Mouse (Mus musculus): ENCODE measurements at regions not wholly inside any gene's neighbourhood (a gene's known extent, or its start where the extent isn't known, plus 50 kb on each side); places are given as distances from the start of the nearest gene placed in this dataset.

DNA sequence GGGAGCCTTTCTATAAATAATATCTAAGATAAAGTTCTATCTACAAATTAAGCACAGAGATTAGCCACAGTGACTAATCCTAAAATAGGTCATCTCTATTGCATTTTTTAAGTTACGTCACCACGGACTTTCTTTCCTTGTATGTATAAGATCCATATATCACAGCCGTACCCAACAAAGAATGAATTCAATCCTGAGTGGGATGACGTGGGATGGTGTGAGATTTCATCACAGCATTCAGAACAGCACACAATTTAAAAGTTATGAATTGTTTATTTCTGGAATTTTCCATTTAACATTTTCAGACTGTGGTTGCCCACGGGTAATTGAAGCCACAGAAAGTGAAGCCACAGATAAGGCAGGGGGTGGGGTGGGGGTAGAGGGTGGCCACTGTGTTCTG is 129.0 kb upstream of the Dynlrb2 start:
- no peak for DNase-seq

DNA sequence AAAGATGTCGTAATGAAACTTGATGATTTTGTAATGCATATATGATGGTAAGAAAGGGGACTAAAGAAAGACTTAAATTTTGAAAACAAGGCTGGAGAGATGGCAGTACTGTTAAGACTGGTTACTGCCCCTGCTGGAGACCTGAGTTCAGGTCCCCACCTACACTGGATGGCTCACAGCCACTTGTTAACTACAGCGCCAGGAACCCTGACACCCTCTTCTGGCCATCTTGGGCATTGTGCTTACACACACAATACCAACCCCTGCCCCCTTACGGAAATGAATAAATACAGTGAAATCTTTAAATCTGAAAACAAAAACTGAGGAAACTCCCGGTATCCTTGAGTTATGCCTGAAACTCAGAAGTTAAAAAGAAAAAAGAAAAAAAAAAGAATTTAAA is 131.7 kb upstream of the Dynlrb2 start:
- DNase-seq: no peak

DNA sequence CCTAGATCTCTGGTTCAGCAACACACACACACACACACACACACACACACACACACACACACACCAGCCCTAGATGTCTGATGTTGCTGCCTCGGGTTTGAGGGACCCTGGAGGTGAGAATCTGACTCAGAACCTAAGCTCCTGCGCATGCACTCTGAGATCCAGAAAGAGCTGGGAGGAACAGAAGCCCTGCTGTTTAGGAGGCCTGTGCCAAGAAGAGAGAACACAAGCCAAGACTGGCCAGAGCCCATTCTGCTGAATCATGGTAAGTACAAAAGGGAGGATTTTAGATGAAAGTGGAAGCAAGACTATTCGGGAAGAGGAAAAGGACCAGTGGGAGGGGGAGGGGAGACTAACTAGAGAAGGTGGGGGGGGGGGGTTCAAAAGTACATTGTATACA is 132.2 kb upstream of the Dynlrb2 start:
- peak; percentile 69 for DNase-seq

DNA sequence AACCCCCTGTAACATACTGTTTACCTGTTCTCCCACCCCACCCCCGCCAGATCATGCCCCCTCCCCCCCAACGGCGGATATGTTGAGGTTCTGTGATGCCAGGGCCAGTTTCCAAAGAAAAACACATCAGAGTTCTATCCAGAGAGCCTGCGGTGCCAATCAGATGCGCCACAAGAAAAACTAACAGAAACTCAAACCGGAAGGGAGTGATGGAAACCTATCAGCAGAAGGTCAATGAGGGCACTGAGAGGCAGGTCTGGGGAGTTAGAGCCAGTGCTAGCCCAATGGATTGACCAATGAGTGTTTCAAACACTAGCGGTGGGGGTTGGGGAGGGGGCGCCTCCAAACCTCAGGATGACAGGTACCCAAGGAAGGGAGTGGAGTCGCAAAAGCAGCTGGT is 132.7 kb upstream of the Dynlrb2 start:
- no peak for DNase-seq

DNA sequence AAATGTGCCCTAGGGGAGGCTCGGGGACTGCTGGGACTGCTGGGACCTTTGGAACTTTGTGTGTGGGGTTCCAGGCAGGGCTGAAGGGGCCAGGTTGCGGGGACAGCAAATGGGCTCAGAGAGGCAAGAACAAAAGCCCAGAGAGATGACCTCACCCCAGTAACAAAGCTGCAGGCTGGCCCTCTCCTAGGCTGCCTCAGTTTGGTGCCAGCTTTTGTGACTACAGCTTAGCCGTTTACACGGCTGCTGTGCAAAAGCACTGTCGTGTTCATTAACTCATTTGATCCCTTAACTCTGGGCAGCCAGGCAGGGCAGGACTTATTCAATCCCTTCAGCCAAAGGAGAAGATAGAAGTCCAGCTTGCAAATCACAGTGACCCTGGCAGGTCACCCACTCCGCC is 137.3 kb upstream of the Dynlrb2 start:
- DNase-seq: no peak

DNA sequence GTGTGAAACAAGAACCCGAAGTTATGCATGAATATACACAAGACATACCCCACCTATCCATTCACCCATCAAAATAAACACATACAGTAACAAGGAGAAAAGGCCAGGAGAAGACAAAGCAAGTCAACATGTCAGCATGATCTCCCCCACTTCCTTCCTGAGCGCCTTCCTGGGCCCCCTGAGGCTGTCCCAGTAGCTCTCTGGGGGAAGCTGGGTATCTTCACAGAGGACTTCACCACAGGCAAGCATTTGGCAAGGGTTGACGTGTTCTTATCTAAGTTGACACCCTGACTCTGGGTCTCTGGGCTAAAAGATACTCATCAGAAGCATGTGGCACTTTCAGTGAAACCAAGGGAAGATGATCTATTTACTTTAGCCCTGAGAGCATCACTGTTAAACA is 138.1 kb upstream of the Dynlrb2 start:
- no peak for DNase-seq

DNA sequence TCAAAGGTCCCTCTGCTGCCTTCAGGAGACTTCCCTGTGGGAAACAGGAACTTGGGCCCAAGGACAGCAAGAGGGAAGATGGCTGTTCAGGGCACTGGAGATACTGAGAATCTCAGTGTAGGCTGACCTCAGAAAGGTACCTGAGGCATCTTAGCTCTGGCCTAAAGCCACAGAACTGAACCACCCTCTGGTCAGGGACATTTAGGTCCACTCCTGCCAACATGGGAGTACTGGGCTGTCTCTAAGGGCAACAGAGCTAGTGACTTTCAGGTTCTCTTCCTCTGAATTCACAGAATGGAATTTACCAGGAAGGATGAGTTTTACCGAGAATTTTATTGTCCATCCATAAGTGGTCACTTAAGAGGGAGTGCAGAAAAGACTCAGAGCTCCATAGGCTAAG is 140.0 kb upstream of the Dynlrb2 start:
- DNase-seq: no peak

DNA sequence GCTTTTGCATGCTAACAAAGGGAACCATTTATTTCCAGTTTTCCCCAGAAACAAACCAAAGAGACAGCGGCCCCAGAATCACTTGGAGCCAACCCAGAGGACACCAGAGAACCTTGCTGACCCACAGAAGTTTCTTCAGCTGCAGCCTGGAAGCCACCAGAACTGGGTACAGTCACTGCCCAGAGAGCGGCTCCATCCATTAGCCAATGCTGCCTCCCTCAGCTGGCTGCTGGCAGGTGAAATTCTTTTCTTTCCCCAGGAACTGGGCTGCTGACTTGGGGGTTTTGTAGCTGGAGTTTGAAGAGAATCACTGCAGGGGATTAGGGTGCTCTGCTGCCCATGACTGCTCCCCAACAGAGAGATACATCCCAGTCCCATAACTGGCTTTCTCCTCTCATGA is 140.6 kb upstream of the Dynlrb2 start:
- no peak for DNase-seq

DNA sequence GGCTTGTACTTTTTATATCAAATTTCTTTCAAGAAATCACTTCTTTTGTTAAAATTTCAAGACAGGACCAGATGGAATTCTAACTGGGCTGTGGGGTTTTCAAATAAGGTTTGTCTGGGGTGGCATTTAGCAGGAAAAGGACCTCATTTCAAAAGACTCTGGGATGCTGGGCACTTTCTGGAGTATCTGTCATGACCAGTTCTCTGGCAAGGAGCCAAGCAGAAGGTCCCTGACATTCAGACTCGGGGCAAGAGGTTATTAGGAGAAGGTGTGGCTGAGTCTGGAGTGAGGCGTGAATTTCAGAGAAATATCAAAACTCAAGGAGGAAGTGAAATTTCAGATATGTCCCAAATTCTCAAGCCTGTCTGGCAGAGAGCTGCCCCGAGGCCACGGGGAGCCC is 142.4 kb upstream of the Dynlrb2 start:
- no peak for DNase-seq

DNA sequence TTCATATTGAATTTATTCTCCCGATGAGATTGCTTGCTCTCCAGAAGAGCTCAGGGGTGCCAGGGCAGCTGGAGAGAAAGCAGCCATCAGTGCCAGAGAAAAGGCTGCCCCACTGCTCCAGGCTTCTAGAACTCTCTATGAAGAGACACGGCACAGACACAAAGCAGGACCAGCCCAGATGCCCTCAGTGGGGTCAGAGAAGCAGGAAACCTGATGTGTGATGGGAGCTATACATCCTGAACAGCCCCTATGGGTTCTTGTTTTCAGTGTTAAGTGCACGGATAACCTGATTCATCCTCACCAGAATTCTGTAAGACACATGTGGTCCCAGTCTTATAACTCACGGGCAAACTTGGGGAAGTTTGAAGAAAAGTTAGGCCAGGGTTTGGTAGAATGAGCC is 145.0 kb upstream of the Dynlrb2 start:
- DNase-seq: no peak

DNA sequence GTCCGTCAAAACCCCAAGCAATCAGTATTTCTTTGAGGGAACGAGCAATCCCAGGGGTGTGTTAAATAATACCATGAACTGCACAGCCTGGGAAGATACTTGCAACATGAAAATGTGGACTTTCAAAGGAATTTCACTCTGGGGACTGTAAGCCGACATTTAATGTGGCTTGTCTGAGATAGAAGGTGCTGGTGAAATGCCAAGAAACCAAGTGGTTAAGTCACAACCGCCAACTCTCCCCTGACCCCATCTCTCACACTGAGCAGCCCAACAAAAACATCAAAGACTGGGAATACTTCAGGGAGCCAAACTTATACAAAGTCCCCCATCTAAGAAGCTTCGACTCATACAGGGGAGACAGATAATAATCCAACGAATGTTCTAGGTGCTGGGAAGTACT is 150.0 kb upstream of the Dynlrb2 start:
- DNase-seq: no peak

DNA sequence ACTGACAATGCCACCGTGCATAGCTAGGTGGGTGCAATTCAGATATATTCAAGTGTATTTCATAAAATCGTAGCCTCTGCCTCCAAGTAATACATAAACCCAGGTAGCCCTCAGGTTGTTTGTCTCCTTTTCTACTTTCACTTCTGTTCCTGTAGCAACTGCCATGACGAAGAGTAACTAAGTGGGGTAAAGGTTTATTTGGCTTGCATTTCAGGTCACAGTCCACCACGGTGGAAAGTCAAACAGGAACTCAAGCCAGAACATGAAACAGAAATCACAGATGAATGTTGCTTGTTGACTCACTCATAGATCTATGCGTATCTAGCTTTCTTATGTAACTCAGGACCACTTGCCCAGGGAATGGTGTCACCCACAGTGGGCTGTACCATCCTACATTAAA is 150.9 kb upstream of the Dynlrb2 start:
- DNase-seq: no peak

DNA sequence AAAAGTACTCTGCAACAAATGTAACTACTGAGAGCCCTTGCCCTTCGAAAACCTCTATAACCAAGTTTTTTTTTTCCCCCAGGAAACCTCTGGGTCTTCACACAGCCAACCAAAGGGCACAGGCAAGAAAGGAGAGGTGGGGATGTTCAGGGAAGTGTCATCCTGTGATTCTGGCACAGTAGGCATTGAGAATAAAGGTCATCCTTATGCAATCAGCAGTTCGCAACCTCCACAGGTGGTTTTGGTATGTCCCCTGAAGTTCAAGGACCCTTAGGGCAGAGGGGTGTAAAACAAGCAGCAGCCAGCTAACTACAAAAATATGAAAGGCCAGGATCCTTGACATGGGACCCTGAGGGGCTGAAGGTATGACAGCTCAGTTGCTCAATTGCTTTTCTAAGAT is 152.1 kb upstream of the Dynlrb2 start:
- DNase-seq: no peak

DNA sequence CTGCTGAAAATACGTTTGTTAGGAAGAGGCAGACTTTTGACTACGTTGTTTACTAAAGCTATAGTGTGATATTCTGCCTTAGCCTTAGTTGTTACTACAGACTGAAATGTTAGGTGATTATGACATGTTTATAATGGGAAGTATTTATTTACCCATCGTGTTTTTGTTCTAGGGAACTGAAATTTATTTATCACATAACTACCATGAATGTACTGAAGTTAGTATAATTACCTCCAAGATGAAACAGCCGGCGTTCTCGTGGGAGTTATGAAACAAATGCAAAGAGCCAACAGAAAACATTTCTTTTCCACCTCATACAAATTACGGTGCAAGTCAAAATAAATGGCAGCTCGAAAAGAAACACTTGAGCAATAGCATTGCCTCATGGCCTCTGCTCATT is 155.8 kb upstream of the Dynlrb2 start:
- no peak for DNase-seq

DNA sequence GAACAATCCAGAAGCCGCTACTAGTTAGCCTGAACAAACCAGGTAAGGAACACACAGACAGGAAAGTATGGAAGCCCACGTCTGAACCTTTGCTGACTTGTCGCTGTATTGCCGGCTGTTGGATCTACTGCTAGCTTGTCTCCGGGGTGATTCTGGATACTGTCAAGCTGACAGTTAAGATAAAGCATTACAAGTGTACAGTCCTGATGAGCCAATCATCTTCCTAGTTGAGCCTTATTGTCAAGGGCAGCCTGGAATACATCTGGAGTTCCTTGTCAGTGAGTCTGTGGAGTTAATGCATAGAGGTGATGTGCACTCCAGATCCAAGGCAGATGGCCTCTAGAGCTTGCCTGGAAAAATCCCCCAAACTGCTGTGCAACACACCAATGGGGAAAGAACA is 157.8 kb upstream of the Dynlrb2 start:
- DNase-seq: no peak

DNA sequence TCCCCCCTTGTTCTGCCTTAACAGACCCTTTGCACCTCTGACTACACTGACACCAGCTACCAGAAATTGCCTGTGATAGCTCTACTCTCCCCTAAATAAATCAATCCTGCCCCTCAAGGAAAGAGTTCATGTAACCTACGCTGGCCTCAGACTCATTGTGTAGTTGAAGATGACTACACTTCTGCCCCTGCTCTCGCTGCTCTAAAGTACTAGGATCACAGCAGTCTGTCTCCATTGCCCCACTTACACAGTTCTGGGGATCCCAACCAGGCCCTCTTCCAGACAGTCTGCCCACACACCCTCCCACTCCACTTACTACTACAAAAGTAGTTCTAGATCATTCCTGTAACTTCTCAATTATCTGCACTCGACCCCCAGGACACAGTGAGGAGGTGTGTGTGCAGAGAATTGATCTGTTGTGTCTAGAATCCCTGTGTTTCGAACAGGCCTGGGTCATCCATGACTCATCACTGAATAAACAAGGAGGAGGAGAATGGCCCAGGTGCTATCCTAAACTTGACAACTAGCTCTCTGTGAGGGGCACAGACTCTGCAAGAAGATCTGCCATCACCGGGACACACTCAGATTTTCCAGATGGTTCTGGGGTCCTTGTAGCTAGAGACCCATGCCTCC is 160.1 kb upstream of the Dynlrb2 start:
- DNase-seq: no peak

DNA sequence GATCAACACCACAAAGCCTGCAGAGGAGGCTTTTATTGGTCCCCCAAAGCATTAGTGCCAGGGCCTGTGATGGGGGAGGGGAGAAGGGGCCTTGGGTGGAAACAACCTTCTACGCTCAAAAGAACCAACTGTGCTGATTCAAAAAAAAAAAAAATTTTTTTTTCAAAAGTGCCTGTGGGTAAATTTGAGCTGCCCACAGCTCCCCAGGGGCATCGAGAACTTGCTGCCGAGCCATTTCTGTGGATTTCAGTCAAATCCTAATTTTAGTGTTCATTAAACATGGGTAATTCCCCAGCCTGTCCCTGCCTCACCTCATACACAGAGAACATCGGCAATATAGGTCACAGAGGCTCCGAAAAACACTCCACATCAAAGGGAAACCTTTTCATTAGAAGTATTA is 161.2 kb upstream of the Dynlrb2 start:
- no peak for DNase-seq

DNA sequence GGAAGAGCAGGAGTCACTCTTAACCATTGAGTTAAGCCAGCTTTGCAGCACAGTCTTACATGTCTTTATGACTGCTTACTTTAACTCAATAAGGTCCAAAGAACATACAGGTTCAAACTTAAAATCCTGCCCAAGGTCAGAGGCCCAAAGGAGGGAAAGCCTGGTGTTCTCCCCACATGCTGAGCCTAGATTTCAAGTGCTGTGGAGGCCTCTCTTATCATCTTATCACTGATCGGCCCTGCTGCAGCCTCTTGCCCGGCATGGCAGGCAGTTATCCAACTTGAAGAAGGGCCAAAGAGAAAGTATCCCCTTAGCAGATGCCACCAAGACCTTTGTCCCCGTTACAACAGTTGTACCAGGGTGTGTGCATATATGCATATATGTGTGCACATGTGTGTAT is 170.0 kb upstream of the Dynlrb2 start:
- DNase-seq: no peak

DNA sequence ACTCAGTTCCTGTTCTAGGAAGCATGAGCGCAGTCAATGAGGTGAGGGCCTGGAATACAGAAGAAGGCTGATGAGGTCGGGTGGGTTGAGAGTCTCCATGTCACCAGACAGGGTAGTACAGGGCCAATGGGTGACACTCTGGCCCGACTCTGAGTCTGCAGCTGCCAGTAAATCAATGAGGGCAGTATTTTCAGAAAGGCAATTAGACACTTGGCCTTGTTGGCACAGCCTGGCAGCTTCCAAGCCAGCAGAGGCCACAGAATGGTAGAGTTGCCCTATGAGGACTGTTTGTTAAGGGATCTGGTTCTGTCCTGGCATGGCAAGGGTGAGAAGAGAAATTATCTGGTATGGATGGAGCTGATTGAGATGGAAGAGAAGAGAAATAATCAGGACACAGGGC is 170.7 kb upstream of the Dynlrb2 start:
- no peak for DNase-seq

DNA sequence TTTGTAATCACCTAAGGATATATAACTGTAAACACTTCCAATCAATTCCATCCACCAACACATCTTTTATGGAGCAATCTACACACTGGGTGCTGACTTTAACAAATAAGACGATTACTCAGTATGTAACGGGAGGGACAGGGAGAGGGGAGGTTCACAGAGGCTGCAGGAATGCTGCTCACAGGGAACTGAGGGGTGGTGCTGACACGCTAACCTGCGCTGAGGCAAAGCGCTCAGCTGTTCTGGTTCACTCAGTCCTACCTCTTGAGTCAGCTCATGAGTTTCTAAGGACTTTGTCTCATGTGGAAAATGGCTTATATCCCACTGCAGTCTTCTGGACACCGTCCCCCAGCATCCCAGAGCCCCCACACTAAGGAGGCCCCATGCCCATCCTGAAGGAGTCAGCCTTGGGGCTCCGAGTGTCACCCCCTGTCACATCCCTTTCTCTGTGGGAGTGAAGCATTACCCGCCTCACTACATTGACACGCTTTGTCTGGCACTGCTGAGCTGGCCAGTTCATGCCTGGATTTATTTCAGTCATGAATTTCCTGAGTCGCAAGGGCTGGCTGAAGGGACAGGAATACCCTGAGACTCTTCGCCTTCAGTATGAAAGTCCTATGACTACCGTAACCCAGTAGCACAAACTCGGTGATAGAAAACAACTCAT is 184.6 kb upstream of the Dynlrb2 start:
- DNase-seq: no peak

DNA sequence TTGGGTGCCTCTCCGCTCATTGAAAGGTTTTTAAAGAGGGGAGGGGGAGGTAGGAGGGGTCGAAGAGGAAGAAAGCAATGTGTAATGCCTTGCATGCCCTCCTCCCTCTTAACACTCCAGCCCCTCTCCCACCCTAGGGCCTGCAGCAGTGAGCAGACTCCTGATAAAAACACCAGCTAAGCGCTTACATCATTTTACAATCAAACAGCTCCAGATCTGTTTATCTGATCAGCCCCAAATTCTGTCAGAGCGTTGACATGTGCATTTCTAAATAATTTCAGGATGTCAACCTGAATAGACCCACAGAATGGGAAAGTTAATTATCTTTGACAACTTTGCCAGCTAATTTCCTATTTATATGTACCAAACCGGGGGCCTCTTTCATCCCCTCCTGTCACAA is 189.4 kb upstream of the Dynlrb2 start:
- no peak for DNase-seq

DNA sequence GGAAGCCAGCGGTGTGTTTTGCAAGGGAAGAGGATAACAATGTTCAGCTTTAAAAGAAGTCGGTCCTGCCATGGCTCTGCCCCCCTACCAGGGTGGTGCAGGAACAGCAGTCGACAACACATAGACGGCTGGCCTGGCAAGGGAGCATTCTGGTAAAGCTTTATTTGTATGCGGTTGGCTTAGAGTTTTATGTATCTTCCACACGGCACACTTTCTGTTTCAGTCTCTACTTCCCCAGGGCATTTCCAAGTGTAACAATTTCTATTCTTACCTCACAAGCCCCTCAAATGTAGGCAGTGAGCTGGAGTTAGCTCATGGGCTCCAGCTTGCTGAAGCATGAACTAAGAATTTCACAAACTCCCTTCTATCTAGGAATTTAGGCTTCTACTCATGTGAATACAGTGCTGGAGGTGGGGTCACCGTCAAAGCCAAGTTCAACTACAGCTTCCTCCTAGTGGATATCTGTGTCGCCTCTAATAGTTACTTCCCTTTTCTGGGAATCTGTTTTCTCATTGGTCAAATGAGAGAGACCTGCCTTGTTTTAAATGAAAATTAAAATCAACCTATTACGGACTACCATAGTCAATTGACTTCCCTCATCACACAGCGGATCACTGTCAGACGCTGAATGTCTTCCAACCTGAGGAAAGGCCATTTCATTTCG is 190.2 kb upstream of the Dynlrb2 start:
- DNase-seq: no peak

DNA sequence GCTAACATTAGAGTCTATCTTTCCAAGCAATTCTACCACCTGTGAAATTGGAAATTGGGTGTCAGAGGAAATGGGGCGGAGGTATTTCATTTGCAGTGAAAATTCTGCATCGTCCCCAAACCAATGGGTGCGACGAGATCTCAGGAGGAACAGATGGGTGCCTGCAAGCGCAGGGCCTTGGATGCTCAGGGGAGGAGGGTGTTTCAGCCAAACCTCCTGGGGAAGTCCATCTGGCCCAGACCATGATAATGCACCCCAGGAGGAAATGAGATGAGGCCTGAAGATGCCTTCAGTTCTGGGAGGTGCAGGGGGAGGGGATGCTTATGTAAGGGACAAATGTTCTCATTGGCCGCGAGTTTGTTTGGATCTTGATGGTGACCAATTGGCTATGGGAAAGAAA is 205.9 kb upstream of the Dynlrb2 start:
- no peak for DNase-seq

DNA sequence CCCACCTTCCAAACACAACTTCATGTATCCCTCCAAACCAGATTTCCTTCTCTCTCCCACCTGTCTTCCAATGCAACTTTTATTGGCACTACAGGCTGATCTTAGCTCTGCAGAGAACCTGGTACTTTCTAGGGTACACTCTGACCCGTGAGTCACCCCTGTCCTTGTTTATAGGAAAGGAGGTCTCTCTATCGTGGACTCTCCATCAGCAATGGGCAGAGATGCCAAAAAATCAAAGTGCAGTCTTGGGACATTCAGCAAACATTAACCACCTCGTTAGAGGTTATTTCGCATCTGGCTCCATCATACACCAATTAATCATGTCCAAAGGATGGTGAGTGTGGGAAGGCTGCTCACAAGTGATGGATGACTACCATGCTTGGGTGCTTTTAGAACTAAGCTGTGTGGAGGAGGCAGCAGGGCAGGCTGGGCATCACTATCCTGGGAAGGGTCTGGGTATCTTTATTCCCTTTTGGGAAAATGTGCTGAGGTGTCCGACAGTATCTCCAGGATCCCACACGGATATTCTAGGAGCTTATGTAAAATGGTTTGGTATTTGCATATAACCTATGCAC is 214.0 kb upstream of the Dynlrb2 start:
- DNase-seq: no peak

Data from gastrocnemius, postnatal 10 days (tissue).